Mouse (Mus musculus) intestine, embryonic 14.5 days (tissue): Measurements from ENCODE around the gene Mrps17. TPM values are rescaled to one million over a fixed set of nuclear protein-coding genes. Genes with fewer than 3 reads are reported as not detected.
"Not testable (repeated sequence)": the region's sequence is repeated elsewhere in the genome, so short reads cannot be mapped to it uniquely, and the experiment has no call there.

Experiments used
- ATAC-seq: fragments of 200-750 bp; cut with Nextera tagmentation; replicated peaks from 2 replicates; pipeline ENCODE4 v1.8.0; 2017; ENCODE audit warnings: low read depth, moderate number of reproducible peaks, moderate TSS enrichment, moderate library complexity; ENCODE audit not compliant: low FRiP score, low TSS enrichment
- DNase-seq: peaks from one replicate; pipeline ENCODE4 v3.0.0-alpha.2; 2018; ENCODE audit warnings: low spot score
- H3K27ac ChIP-seq: fragments of 300-500 bp; sonication (generic); 2 replicates; pipeline ENCODE4 v1.5.1; 2014; ENCODE audit warnings: low read depth, mild to moderate bottlenecking, control low read depth
- H3K27me3 ChIP-seq: fragments of 300-500 bp; sonication (generic); replicated peaks from 2 replicates; pipeline ENCODE4 v1.6.1; 2014; ENCODE audit warnings: low read length, control low read depth; ENCODE audit not compliant: control insufficient read depth, insufficient read depth
- H3K36me3 ChIP-seq: fragments of 300-500 bp; sonication (generic); 2 replicates; pipeline ENCODE4 v1.6.1; 2014; ENCODE audit warnings: low read length, control low read depth; ENCODE audit not compliant: control insufficient read depth, insufficient read depth
- H3K4me1 ChIP-seq: fragments of 300-500 bp; sonication (generic); replicated peaks from 2 replicates; pipeline ENCODE4 v1.6.1; 2014; ENCODE audit warnings: low read length, control low read depth, mixed read lengths; ENCODE audit not compliant: control insufficient read depth, insufficient read depth
- H3K4me2 ChIP-seq: fragments of 300-500 bp; sonication (generic); 2 replicates; pipeline ENCODE4 v1.6.1; 2014; ENCODE audit warnings: low read length
- H3K4me3 ChIP-seq: fragments of 300-500 bp; sonication (generic); 2 replicates; pipeline ENCODE4 v1.5.1; 2014; ENCODE audit warnings: low read depth, low read length, control low read depth, mixed read lengths
- H3K9ac ChIP-seq: fragments of 300-500 bp; sonication (generic); 2 replicates; pipeline ENCODE4 v1.6.1; 2014; ENCODE audit warnings: mild to moderate bottlenecking, low read length
- H3K9me3 ChIP-seq: fragments of 300-500 bp; sonication (generic); 2 replicates; pipeline ENCODE4 v1.6.1; 2016; ENCODE audit warnings: low read length, control low read depth; ENCODE audit not compliant: control insufficient read depth
- WGBS: fragments of 180-500 bp; shearing (Covaris S2); extraction: QIAGEN DNeasy Blood & Tissue Kit; methylation state at CpG from one replicate; pipeline ENCODE4 v1.1.7; 2014; 5-methylcytosine and 5-hydroxymethylcytosine counted together
- polyA plus RNA-seq: library from polyadenylated mRNA; unstranded; fragments of >200 nt; fragmentation: Nextera tagmentation; extraction: Ambion mirVana; gene quantifications from 2 replicates; pipeline ENCODE4 v1.2.1, GENCODE M21; 2014

The Mrps17 gene
- 211 and 218 TPM in 2 replicates for polyA plus RNA-seq

GRCm38 (mm10) chr5:129715326-129715861, at the start of gene Mrps17:
Mrps17 (plus strand) TSS chr5:129715497.
- H3K4me1 ChIP-seq, result peaks cover 7% of the 10 kb centered on the region
- H3K4me3 ChIP-seq, result peak within 1 kb of the TSS; percentile 93
- ATAC-seq (peak; percentile 97), DNase-seq (peak; percentile 96)
- H3K27me3 ChIP-seq, result no peaks in the 10 kb centered on the region; the same call in 1 of the 2 replicates
- H3K36me3 ChIP-seq, result peaks cover 36% of the 10 kb centered on the region
- peak within 1 kb of the TSS; percentile 83 for H3K9ac ChIP-seq
- WGBS, result under 1% methylated on average over 33 of the region's 33 CpGs
- no peaks in the 10 kb centered on the region for H3K9me3 ChIP-seq
- no peak within 1 kb of the TSS for H3K27ac ChIP-seq
- H3K4me2 ChIP-seq, result peak within 1 kb of the TSS; percentile 97

GRCm38 (mm10) chr5:129666271-129666909, 48.9 kb upstream of the Mrps17 start:
- H3K9ac ChIP-seq, result no peak overlapping the region
- H3K4me2 ChIP-seq, result no peak overlapping the region
- 91% methylated on average over 10 of the region's 10 CpGs for WGBS
- H3K9me3 ChIP-seq, result no peaks in the 10 kb centered on the region
- H3K27ac ChIP-seq, result no peak overlapping the region
- ATAC-seq (no peak), DNase-seq (no peak)
- H3K4me1 ChIP-seq, result peaks cover 7% of the 10 kb centered on the region; the same call in 1 of the 2 replicates
- H3K36me3 ChIP-seq, result no peaks in the 10 kb centered on the region
- no peaks in the 10 kb centered on the region for H3K27me3 ChIP-seq
- no peak overlapping the region for H3K4me3 ChIP-seq

GRCm38 (mm10) chr5:129667851-129668250, 47.4 kb upstream of the Mrps17 start:
- 91% methylated on average over 4 of the region's 4 CpGs for WGBS

GRCm38 (mm10) chr5:129669453-129670035, 45.8 kb upstream of the Mrps17 start:
- DNase-seq (no peak), ATAC-seq (peak; percentile 76)
- Histone ChIP-seq H3K4me3 (peak overlapping the region; percentile 71), H3K4me1 (peaks cover 7% of the 10 kb centered on the region; the same call in 1 of the 2 replicates), H3K9ac (peak overlapping the region; percentile 82), H3K4me2 (peak overlapping the region; percentile 90), H3K36me3 (no peaks in the 10 kb centered on the region), H3K9me3 (peaks cover 3% of the 10 kb centered on the region; the same call in 1 of the 2 replicates), H3K27me3 (no peaks in the 10 kb centered on the region), H3K27ac (no peak overlapping the region)
- WGBS, result under 1% methylated on average over 31 of the region's 31 CpGs

More at GRCm38 (mm10) chr5:129667851-129668250, 47.4 kb upstream of the Mrps17 start:
- Histone ChIP-seq H3K9ac (no peak overlapping the region), H3K27ac (no peak overlapping the region), H3K27me3 (no peaks in the 10 kb centered on the region), H3K4me1 (peaks cover 7% of the 10 kb centered on the region; the same call in 1 of the 2 replicates), H3K36me3 (no peaks in the 10 kb centered on the region), H3K4me2 (no peak overlapping the region), H3K9me3 (no peaks in the 10 kb centered on the region), H3K4me3 (no peak overlapping the region)
- ATAC-seq (no peak), DNase-seq (no peak)

GRCm38 (mm10) chr5:129670036-129670458, 45.2 kb upstream of the Mrps17 start, which contains the start of gene Zfp11:
Zfp11 (minus strand) TSS chr5:129670099.
- peak; percentile 95 for DNase-seq
- Histone ChIP-seq H3K27ac (no peak within 1 kb of the TSS), H3K36me3 (no peaks in the 10 kb centered on the region), H3K9me3 (peaks cover 3% of the 10 kb centered on the region; the same call in 1 of the 2 replicates), H3K4me2 (peak within 1 kb of the TSS; percentile 90), H3K4me3 (peak within 1 kb of the TSS; percentile 71), H3K4me1 (peaks cover 7% of the 10 kb centered on the region; the same call in 1 of the 2 replicates), H3K27me3 (no peaks in the 10 kb centered on the region), H3K9ac (peak within 1 kb of the TSS; percentile 82)
- WGBS, result 2% methylated on average over 23 of the region's 23 CpGs
- ATAC-seq, result peak; percentile 92

- not testable (repeated sequence) for H3K4me2 ChIP-seq, DNase-seq, H3K9me3 ChIP-seq, ATAC-seq, H3K4me1 ChIP-seq, H3K27me3 ChIP-seq, H3K4me3 ChIP-seq, H3K27ac ChIP-seq, H3K36me3 ChIP-seq, H3K9ac ChIP-seq
- WGBS, result 91% methylated on average over 5 of the region's 5 CpGs
Measured at GRCm38 (mm10) chr5:129685141-129685540, 30.2 kb upstream of the Mrps17 start.

- Histone ChIP-seq H3K4me2 (no peak overlapping the region), H3K4me1 (no peaks in the 10 kb centered on the region), H3K4me3 (no peak overlapping the region), H3K9ac (no peak overlapping the region), H3K27me3 (no peaks in the 10 kb centered on the region), H3K36me3 (no peaks in the 10 kb centered on the region), H3K27ac (no peak overlapping the region), H3K9me3 (no peaks in the 10 kb centered on the region)
- DNase-seq (no peak), ATAC-seq (no peak)
- 79% methylated on average over 7 of the region's 7 CpGs for WGBS
Measured at GRCm38 (mm10) chr5:129687621-129688020, 27.7 kb upstream of the Mrps17 start.

GRCm38 (mm10) chr5:129690528-129690927, 24.8 kb upstream of the Mrps17 start:
- Histone ChIP-seq H3K9ac (no peak overlapping the region), H3K4me3 (no peak overlapping the region), H3K27me3 (no peaks in the 10 kb centered on the region), H3K27ac (no peak overlapping the region), H3K4me1 (no peaks in the 10 kb centered on the region), H3K9me3 (no peaks in the 10 kb centered on the region), H3K36me3 (no peaks in the 10 kb centered on the region), H3K4me2 (no peak overlapping the region)
- ATAC-seq (no peak), DNase-seq (no peak)
- WGBS, result 79% methylated on average over 3 of the region's 3 CpGs
